Mouse (Mus musculus) brain, adult 2 months (tissue): ENCODE measurements at regions not wholly inside any gene's neighbourhood (a gene's known extent, or its start where the extent isn't known, plus 50 kb on each side); places are given as distances from the start of the nearest gene placed in this dataset.

Experiments used
- DNase-seq: peaks from one replicate; pipeline ENCODE4 v3.0.0; 2011; ENCODE audit warnings: low read depth, low spot score

DNA sequence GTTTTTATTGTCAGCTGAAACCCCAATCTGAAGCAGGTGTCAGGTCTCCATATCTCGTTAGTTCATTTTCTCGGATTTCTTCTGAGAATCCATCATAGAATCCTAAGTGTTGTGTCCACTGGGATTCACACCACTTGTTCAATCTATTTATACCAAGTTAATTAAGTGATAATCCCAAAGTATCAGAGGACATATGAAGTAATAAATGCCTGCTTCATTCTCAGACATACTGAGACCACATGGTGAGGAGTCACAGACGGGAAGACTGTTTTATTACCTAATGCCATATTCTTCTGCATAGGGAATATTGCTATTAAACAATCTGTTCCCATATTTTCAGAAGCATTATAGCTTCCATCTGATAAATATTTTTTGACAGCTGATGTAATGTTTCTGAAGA is 863.5 kb downstream of the Pdha2 start:
- no peak for DNase-seq

DNA sequence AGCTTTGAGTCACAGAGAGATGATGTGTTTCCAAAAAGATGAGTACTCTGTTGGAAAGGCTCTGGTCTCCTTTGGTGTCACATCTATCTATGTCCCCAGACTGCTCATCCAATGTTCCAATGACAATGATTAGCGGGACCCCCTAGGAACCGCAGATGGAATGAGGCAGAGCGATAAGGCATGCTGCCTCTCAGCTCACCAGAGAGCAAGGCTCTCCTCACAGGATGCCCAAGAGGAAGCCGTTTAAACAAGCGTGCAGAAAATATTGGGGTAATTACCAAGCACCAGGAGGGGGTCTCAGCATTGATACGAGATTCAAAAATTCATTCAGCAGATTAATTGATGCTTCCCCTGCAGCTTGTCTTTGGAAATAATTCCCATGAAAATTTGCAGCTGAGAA is 871.5 kb downstream of the Pdha2 start:
- peak; percentile 12 for DNase-seq

DNA sequence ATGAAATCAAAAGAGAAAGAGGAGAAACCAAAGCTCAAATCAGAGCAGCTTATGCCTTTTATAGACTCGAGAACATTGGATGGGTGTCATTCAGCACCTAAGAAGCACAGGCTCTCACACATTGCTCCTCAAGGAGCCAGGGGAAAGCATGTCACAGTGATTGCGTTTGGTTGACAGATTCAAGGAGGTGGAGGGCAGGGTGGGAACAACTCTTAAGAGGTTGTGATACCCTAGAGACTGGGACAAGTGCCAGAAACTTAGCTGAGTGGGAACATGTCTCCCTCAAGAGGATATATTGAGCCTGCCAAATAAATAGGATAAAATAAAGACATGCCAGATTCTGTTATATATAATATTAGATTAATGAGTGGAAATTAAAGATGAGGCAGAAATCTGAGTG is 898.4 kb downstream of the Pdha2 start:
- DNase-seq, result peak; percentile 25

DNA sequence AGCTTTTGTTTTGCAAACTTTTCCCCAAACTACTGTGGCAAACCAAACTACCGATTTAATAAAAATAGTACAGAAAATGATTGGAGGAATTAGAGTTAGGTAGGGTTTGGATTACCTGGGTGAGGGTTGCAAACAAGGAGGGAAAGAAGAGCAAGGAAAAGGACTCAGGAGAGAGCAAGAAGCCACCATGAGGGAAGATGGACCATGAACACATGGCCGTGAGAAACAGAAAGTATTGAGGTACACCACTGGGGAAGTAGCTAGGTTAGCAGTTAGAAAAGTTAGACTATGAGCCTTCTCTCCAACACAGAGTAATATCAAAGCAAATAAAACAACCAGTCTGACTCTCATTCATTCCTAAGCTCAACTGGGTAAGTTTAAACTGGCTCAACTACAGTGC is 912.8 kb downstream of the Pdha2 start:
- no peak for DNase-seq
